Mouse (Mus musculus): Measurements from ENCODE around the gene Tmem132b.

The Tmem132b gene

DNA sequence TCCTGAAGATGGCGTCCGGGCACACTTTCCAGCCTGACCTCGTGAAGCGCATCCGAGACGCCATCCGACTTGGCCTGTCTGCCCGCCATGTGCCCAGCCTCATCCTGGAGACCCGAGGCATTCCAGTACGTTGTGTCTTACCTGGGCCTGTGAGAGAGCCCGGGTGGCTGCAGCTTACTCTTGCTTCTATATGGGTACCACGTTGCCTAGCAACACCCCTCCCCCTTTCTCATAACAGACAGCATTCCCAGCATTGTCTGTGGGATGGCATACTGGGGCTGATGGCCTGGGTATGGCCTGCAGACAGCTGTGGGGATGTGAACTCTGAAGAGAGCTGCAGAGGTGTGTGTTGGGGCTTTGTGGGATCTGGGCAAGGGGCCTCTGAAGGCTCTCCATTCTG is 16.6 kb upstream of the Tmem132b start:
- DNase-seq (ENCODE audit: low spot score) = no peak

GRCm38 (mm10) chr5:125518640-125519039 is 12.9 kb upstream of the Tmem132b start:
- DNase-seq (ENCODE audit: low spot score) = peak; percentile 48

DNA sequence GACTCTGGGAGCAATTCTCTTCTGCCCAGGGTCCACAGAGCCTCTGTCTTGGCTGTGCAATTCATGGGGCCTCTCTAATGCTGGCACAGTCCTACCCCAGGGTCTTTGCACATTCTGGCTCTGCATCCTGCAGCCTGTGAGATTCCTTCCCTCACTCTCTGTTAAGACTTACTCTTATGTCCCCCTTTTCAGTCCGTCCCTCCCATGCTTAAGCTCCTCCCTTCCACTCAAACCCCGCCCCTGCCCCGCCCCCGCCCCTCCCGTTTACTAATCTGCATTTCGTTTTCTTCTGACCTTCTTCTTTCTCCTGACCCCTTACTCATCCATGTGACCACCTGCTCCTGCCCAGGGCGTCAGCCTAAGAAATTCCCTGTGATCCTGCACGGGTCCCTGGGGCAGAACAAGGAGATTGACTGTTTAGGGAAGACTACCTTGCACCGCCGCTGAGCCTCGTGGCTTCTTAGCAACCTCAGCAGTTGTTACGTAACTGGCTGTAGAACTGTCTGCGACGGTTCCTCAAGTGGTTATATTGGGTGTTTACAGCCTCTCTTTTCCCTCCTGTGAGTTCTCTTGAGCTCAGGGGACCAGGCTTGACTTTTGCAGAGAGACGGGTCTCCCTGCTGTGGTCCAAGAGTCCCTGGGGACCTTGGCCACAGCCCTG is 10.5 kb upstream of the Tmem132b start:
- peak; percentile 41 for DNase-seq (ENCODE audit: low spot score)

GRCm38 (mm10) chr5:125523361-125523760 is 8.2 kb upstream of the Tmem132b start:
- no peak for DNase-seq (ENCODE audit: low spot score)

DNA sequence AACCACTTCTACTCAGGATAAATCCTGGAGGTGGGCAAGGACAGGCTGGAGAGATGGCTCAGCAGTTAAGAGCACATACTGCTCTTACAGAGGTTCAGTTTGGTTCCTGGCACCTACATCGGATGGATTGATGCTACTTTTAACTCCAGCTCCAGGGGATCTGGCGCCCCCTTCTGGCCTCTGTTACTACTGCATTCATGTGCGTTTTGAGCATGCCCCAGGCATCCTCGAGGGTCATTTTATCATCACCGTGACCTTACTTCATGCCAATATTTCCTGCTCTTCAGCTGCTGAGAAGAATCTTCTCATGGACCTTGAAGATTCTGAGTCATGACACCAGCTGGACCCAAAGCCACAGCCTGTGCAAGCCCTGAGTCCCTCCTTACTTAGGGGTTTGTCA is 6.1 kb upstream of the Tmem132b start:
- no peak for DNase-seq (ENCODE audit: low spot score)

- DNase-seq (ENCODE audit: low spot score) = no peak
These were observed 5.1 kb upstream of the Tmem132b start for GRCm38 (mm10) chr5:125526464-125526863.

GRCm38 (mm10) chr5:125529109-125529508 is 2.5 kb upstream of the Tmem132b start:
- peak; percentile 68 for DNase-seq (ENCODE audit: low spot score)

- peak; percentile 62 for DNase-seq (ENCODE audit: low spot score)
These were observed 594 bp downstream of the Tmem132b start for GRCm38 (mm10) chr5:125532191-125532544.

DNA sequence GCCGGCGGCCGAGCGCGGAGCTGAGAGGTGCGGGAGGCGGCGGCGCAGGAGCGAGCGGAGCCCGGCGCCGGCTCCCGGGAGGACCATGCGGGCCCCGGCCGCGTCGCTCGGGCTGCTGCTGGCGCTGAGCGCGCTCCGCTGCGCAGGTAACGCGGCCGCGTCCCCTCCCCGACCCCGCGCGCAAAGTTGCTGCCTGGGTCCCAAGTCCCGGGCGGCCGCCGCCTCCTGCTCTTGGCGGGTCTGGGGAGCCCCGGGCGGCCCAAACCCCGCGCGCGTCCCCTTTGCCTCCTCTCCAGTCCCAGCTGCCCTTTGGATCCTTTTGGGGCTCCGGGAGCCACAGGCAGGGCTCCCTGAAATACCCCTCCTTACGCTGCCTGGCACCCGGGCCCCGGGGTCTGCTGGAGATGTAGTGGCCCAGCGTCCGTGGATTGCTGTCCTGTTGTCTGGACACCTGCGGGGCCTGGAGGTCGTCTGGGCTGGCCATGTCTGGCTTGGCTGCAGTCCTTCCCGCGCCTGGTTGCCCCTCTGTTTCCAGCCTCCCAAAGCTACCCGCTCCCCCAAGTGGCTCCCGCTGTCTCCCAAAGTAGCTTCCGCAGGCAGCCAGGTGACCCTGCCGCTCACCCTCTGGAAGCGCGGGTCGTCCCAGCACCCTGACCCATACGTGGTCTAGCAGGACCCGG is 1.1 kb downstream of the Tmem132b start:
- DNase-seq (ENCODE audit: low spot score) = no peak

- peak; percentile 44 for DNase-seq (ENCODE audit: low spot score)
These were observed 1.8 kb downstream of the Tmem132b start for GRCm38 (mm10) chr5:125533225-125533900.

- DNase-seq (ENCODE audit: low spot score) = peak; percentile 26
These were observed 2.6 kb downstream of the Tmem132b start for GRCm38 (mm10) chr5:125534168-125534610.

DNA sequence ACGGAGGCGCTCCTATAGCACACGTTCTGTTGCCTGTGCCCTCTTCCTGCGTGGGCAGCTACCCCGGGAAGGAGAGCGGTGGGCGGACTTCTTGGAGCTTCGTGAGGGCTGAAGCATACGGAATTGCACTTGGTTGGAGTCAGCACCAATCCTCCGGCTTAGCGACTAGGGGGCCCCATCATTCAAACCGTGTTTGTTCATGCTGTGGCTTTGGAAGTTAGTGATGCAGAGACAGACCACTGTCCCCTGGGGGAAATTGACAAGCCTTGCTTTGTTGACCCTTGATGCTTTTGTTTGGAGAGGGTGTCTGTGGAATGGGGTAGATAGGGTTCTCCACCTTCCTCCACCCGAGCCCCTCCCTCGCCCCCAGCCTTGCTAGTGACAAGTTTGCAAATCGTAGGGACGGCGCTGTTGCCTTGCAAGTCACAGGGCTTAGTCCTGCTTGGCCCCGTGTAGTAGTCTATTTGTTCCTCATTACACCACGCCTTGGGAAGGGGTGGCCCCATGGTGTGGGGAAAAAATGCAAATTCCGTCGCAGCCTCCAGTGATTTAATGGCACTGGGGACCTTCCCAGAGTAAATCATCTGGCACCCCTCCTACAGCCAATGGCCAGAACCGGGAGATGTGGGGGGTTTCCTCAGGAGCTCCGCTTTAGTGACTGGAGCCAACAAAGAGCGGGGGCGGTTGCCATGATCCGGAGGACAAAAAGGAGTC is 3.2 kb downstream of the Tmem132b start:
- peak; percentile 73 for DNase-seq (ENCODE audit: low spot score)

GRCm38 (mm10) chr5:125545090-125545489 is 13.5 kb downstream of the Tmem132b start:
- DNase-seq (ENCODE audit: low spot score) = no peak

DNA sequence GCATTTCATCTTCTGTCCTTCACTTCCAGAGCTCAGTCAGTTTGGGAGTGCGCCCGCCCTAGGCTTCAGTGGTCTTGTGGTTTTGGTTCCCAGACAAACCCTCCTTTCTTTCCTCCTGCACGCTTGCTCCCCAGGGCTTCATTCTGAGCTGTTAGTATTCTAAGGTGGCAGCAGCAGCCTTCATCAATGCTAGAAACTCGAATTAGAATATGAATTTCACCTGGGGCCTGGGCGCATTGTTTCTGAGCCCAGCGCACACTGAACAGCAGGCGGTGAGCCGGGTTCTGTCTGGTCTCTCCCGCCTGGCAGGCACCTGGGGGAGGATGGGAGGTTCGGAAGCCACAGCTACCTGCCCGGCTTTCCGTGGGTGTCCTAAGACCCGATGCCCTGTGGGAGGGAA is 14.7 kb downstream of the Tmem132b start:
- no peak for DNase-seq (ENCODE audit: low spot score)

DNA sequence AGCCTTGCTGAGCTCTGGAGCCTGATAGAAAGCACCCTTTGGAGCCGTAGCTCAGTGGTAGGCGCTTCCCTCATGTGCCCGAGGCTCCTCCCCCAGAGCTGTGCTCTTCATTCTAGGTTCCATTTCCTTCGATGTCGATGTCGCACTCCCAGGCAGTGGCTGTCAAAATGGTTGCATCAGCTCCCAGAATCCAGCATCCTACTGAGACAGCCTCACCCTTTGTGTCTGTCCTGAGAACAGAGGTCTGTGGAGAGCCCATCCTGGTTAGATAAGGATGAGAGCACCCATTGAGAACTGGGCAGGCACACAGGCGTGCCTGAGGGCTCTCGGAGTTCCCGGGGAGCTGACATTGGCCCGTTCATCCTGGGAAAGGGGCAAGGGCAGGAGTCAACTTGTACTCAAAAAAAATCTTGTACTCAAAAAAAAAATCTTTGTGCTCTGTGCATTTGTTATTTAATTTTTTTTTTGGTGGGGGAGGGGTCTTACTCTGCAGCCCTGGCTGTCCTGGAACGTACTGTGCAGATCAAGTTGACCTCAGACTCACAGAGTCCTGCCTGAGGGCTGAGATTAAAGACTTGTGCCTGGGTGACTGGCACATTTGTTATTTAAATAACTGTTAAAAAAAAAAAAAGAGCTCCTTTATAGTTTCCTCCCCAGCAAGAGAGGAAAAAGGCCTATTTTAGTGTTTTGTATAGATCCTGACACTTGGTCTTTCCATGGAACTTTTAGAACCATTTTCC is 18.3 kb downstream of the Tmem132b start:
- no peak for DNase-seq (ENCODE audit: low spot score)

DNA sequence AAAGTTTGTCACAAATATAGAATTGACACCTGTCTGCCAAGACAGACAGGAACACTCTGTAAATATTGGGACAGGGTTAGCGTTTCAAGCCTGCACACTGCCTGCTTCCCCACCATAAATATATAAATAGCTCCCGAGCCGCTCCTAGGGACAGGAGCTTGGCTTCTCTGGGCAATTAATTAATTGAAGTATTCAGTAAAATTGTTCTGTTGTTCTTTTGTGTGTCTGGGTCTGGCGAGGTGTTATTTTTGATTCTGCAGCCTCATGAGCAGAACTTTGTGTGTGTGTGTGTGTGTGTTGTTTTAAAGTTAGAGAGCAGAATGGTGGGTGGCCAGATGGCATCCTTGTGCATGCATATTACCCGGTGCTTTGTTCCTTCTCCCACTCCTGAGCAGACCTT is 24.2 kb downstream of the Tmem132b start:
- DNase-seq (ENCODE audit: low spot score) = no peak

GRCm38 (mm10) chr5:125563492-125563891 is 31.9 kb downstream of the Tmem132b start:
- DNase-seq (ENCODE audit: low spot score) = no peak

DNA sequence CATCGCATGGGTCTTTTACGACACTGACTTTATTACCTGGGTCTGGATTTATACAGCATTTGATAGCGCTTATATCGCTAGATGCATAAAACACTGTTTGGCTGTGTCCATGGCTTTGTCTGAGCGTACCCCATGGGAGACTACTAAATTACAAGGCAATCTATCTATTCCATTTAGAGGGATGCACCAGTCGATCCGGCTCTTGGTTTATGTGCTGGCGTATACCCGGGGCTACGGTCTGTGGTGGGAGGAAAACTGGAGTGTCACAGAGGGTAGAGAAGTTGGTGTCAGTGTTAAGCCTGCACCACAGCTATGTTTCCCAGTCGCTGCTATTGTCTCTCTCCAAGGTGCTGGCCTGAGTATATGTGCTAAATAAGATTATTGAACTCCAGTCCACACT is 34.2 kb downstream of the Tmem132b start:
- no peak for DNase-seq (ENCODE audit: low spot score)

- DNase-seq (ENCODE audit: low spot score) = no peak
These were observed 36.9 kb downstream of the Tmem132b start for GRCm38 (mm10) chr5:125568457-125568856.

DNA sequence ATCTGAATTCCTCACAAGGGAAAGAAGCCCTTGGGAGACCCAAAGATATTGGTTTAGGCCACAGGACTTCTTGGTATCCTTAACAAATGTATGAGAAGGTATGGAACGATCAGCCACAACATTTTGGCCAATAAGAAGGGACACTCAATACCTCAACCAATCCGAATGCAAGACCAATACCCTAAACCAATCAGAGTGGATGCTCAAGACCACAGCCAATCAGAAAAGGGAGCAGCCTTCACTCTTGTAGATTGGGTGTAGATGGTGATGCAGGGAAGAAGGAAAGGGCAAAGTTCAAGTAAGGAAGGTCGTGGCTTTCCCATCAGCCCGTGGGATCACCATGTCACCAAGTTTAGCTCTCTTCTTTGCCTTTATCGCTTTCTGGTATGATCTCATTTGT is 40.4 kb downstream of the Tmem132b start:
- DNase-seq (ENCODE audit: low spot score) = no peak

DNA sequence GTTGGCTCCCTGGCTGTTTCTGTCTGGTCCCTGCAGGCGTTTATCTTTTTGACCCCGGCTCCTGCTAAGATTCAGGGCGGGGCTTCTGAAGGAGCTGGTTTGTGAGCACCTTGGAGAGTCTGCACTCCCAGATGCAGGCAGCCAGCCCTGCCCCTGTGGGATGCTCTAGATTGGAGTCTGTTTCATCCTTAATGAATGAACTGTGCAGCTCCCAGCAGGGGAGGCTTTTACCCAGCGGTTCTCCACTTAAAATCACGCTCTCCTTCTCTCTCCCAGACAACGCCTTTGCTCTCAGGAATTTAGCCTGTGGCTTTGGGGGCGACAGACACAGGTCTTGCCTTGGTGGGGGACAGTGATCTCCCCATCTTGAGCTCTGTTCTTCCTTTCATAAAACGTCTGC is 43.3 kb downstream of the Tmem132b start:
- no peak for DNase-seq (ENCODE audit: low spot score)

DNA sequence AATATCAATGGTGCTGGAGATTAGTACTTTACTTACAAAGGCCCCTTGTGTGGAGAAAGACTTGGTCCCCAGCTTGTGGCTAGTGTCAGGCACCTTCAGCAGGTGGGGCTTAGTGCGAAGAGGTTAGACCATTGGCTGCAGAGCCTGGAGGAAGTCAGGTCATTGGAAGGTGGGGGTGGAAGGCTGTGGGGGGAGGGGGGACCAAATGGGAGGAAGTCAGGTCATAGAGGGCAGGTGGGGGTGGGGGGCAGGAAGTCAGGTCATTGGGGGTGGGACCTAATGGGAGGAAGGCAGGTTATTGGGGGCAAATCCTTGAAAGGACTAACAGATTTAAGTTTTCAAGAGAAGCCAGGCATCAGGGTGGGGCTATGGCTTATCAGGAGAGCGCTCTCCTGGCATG is 44.3 kb downstream of the Tmem132b start:
- DNase-seq (ENCODE audit: low spot score) = no peak
